Mouse (Mus musculus): Measurements from ENCODE around the gene Fbxl16. TPM values are rescaled to one million over a fixed set of nuclear protein-coding genes. Genes with fewer than 3 reads are reported as not detected.

Fbxl16 gene
- polyA plus RNA-seq, 1 experiment from 2014 or later, result 0.43 TPM

DNA sequence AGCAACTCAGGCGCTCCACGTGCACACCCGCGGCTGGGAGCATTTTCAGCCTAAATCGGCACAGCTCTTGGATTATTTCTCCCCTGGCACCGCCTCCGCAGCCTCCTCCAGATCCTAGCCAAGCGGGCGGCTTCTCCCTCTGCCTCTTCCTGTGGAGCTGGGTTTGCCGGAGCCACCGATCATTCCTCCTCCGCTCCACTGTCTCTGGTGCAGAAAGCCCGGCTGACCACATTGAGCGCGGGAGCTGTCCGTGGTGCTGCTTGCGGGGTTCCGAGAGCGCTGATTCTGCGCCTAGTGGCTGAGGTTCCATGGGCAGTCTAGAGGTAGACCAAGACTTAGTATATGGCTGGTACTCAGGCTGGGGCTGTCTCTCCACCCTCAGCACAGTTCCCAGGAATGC, 4.6 kb downstream of the Fbxl16 start:
- 5% methylated on average over 20 of the region's 20 CpGs for WGBS
- peak; percentile 77 for ATAC-seq
- H3K27me3 ChIP-seq (replicated peaks; ENCODE audit: insufficient read depth, low read length), result peaks cover 30% of the 10 kb centered on the region

DNA sequence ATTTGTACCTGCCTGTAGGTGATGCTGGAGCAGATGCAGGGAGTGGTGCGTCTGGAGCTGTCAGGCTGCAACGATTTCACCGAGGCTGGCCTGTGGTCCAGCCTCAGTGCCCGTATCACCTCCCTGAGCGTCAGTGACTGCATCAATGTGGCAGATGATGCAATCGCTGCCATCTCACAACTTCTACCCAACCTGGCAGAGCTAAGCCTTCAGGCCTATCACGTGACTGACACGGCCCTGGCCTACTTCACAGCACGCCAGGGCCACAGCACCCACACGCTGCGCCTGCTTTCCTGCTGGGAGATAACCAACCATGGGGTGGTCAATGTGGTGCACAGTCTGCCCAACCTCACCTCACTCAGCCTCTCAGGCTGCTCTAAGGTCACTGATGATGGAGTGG, 8.8 kb downstream of the Fbxl16 start:
- 77% methylated on average over 11 of the region's 11 CpGs for WGBS
- no peak overlapping the region for H3K9ac ChIP-seq (replicated peaks; ENCODE audit: low read depth)
- H3K4me3 ChIP-seq (ENCODE audit: low read depth, low read length), result no peak overlapping the region
- DNase-seq (ENCODE audit: low spot score) (no peak), ATAC-seq (no peak)
- peaks cover 12% of the 10 kb centered on the region; the same call in 1 of the 2 replicates for H3K27me3 ChIP-seq (replicated peaks; ENCODE audit: insufficient read depth, low read length)
- H3K4me1 ChIP-seq (ENCODE audit: insufficient read depth, low read depth, low read length), result 0 out of 2 replicates have a peak, but pooled peaks cover 2% of the 10 kb centered on the region
- no peak overlapping the region for H3K27ac ChIP-seq (ENCODE audit: low read length)
- TF ChIP-seq EP300 (IDR thresholded peaks at IDR 0.05), result no peak
- no peak for TF ChIP-seq CTCF (IDR thresholded peaks at IDR 0.05)
- no peaks in the 10 kb centered on the region for H3K36me3 ChIP-seq (ENCODE audit: insufficient read depth, low read length)
- no peaks in the 10 kb centered on the region for H3K9me3 ChIP-seq (ENCODE audit: low read length)
- no peak overlapping the region for H3K4me2 ChIP-seq (replicated peaks; ENCODE audit: low read depth, low read length)

More for the DNA sequence above, 4.6 kb downstream of the Fbxl16 start:
- Histone ChIP-seq H3K9ac (replicated peaks; ENCODE audit: low read depth) (no peak overlapping the region), H3K27ac (ENCODE audit: low read length) (no peak overlapping the region), H3K4me1 (ENCODE audit: insufficient read depth, low read depth, low read length) (0 out of 2 replicates have a peak, but pooled peaks cover 6% of the 10 kb centered on the region), H3K4me3 (ENCODE audit: low read depth, low read length) (no peak overlapping the region), H3K36me3 (ENCODE audit: insufficient read depth, low read length) (no peaks in the 10 kb centered on the region), H3K9me3 (ENCODE audit: low read length) (no peaks in the 10 kb centered on the region), H3K4me2 (replicated peaks; ENCODE audit: low read depth, low read length) (no peak overlapping the region)
- TF ChIP-seq EP300 (IDR thresholded peaks at IDR 0.05) (no peak), CTCF (IDR thresholded peaks at IDR 0.05) (peak; percentile 80)
- DNase-seq (ENCODE audit: low spot score), result peak; percentile 90

DNA sequence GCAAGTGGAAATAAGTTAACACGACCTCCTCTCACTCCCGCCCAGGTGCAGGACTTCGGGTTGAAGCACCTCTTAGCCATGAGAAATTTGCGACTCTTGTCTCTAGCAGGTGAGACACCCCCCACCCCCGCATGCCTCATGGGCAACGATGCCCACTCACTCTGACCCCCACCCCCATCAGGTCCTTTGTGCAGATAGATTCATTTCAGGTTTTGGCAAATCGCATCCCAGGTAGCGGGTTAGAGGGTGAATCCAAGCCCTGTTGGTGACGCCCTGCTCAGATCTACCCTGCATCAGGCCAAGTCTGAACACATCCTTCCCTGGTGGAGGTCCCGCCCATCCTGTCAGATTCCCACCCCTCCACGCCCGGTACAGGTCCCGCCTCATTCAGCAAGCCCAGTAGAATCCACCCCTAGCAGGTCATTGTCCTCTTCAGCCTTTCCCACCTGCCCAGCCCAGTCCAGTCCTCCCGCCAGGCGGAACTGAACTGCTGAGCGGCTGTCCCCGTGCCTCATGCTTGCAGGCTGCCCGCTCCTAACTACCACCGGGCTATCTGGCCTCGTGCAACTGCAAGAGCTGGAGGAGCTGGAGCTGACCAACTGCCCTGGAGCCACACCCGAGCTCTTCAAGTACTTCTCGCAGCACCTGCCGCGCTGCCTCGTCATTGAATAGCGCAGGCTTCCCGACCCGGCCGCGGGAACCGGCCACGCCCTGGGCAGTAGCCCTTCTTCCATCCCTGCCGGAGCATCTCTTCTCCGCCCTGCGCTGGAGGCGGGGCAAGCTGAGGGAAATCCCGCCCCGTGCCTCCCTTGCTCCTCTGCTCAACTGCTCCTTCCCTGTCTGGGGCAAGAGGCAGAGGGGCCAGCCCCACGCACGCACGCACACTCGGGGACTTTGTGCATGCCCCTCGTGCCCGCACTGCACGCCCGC, 10.2 kb downstream of the Fbxl16 start:
- H3K9me3 ChIP-seq (ENCODE audit: low read length), result no peaks in the 10 kb centered on the region
- no peaks in the 10 kb centered on the region for H3K36me3 ChIP-seq (ENCODE audit: insufficient read depth, low read length)
- ATAC-seq (peak; percentile 33; the same call in 1 of the 2 replicates), DNase-seq (ENCODE audit: low spot score) (peak; percentile 37)
- no peak overlapping the region for H3K27ac ChIP-seq (ENCODE audit: low read length)
- H3K9ac ChIP-seq (replicated peaks; ENCODE audit: low read depth), result no peak overlapping the region
- 6% methylated on average over 46 of the region's 46 CpGs for WGBS
- peaks cover 12% of the 10 kb centered on the region; the same call in 1 of the 2 replicates for H3K27me3 ChIP-seq (replicated peaks; ENCODE audit: insufficient read depth, low read length)
- no peak overlapping the region for H3K4me2 ChIP-seq (replicated peaks; ENCODE audit: low read depth, low read length)
- peaks cover 5% of the 10 kb centered on the region; the same call in 1 of the 2 replicates for H3K4me1 ChIP-seq (ENCODE audit: insufficient read depth, low read depth, low read length)
- TF ChIP-seq CTCF (IDR thresholded peaks at IDR 0.05) (no peak), EP300 (IDR thresholded peaks at IDR 0.05) (no peak)
- no peak overlapping the region for H3K4me3 ChIP-seq (ENCODE audit: low read depth, low read length)

DNA sequence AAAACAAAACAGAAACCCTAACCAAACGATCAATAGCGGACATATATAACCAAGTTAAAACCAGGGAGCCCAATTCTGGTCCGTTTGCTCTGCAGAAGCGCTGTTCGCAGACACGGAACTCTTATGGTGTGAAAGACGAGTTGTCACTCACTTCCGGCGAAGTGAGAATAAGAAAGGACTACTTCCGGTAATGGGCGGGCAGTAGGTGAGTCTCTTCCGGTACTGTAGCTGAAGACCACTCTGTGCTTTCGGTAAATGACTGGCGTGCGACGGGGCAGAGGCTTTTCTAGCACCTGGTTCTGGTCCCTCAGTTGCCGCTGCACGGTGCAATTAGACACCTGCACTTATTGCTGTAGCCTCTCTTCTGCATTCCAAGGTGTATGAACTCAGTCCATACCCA, 14.6 kb downstream of the Fbxl16 start, which contains the start of gene Wdr24:
Gene Wdr24 (plus strand): TSS at position 176 of the 400 bp plus-strand sequence.
- H3K4me1 ChIP-seq (ENCODE audit: insufficient read depth, low read depth, low read length), result peaks cover 15% of the 10 kb centered on the region; the same call in 1 of the 2 replicates
- 0 out of 2 replicates have a peak, but pooled peaks cover 6% of the 10 kb centered on the region for H3K36me3 ChIP-seq (ENCODE audit: insufficient read depth, low read length)
- no peak for TF ChIP-seq EP300 (IDR thresholded peaks at IDR 0.05)
- no peak for TF ChIP-seq CTCF (IDR thresholded peaks at IDR 0.05)
- WGBS, result under 1% methylated on average over 18 of the region's 18 CpGs
- peak within 1 kb of the TSS; percentile 49 for H3K4me3 ChIP-seq (ENCODE audit: low read depth, low read length)
- peak; percentile 82 for ATAC-seq
- DNase-seq (ENCODE audit: low spot score), result peak; percentile 92
- peak within 1 kb of the TSS; percentile 81 for H3K4me2 ChIP-seq (replicated peaks; ENCODE audit: low read depth, low read length)
- H3K9ac ChIP-seq (replicated peaks; ENCODE audit: low read depth), result peak within 1 kb of the TSS; percentile 56
- peaks cover 7% of the 10 kb centered on the region; the same call in 1 of the 2 replicates for H3K27me3 ChIP-seq (replicated peaks; ENCODE audit: insufficient read depth, low read length)
- no peaks in the 10 kb centered on the region for H3K9me3 ChIP-seq (ENCODE audit: low read length)
- H3K27ac ChIP-seq (ENCODE audit: low read length), result 0 out of 2 replicates have a peak within 1 kb of the TSS, but pooled peaks have one; percentile 20

DNA sequence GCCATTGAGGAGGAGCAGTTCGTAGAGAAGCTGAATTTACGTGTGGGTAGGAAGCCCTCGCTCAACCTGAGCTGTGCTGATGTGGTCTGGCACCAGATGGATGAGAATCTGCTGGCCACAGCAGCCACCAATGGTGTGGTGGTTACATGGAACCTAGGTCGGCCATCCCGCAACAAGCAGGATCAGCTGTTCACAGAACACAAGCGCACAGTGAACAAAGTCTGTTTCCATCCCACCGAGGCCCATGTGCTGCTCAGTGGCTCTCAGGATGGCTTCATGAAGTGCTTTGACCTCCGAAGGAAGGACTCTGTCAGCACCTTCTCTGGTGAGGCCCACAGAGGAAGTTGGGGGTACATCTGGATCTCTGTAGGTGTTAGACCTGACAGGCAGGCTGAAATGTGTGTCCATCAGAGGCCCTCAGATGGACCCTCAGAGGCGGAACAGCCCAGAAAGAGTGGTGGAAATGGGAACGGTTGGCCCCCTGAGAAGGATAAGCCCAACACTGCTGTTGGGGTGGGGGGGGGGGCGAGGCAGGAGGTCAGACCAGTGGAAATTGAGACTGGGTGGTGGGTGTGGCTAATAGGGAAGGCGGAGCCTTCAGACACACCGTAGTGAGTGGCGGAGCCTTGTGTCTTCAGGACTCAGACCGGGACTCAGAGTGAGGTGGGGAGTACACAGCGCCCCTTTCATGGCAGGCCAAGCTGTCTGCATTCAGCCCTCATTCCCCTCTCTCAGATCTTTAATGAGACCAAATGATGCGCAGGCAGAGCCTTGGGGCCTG, 15.7 kb downstream of the Fbxl16 start:
- Histone ChIP-seq H3K4me1 (ENCODE audit: insufficient read depth, low read depth, low read length) (peaks cover 19% of the 10 kb centered on the region; the same call in 1 of the 2 replicates), H3K9ac (replicated peaks; ENCODE audit: low read depth) (0 out of 2 replicates have a peak overlapping the region, but pooled peaks have one; percentile 56), H3K9me3 (ENCODE audit: low read length) (no peaks in the 10 kb centered on the region), H3K4me3 (ENCODE audit: low read depth, low read length) (no peak overlapping the region; the same call in 1 of the 2 replicates), H3K36me3 (ENCODE audit: insufficient read depth, low read length) (0 out of 2 replicates have a peak, but pooled peaks cover 6% of the 10 kb centered on the region), H3K27ac (ENCODE audit: low read length) (no peak overlapping the region), H3K27me3 (replicated peaks; ENCODE audit: insufficient read depth, low read length) (peaks cover 5% of the 10 kb centered on the region; the same call in 1 of the 2 replicates), H3K4me2 (replicated peaks; ENCODE audit: low read depth, low read length) (peak overlapping the region; percentile 81)
- no peak for ATAC-seq
- TF ChIP-seq CTCF (IDR thresholded peaks at IDR 0.05), result no peak
- TF ChIP-seq EP300 (IDR thresholded peaks at IDR 0.05), result no peak
- DNase-seq (ENCODE audit: low spot score), result no peak
- 65% methylated on average over 17 of the region's 17 CpGs for WGBS

All from lung, postnatal 0 days (tissue).